Mouse (Mus musculus): ENCODE measurements at regions not wholly inside any gene's neighbourhood (a gene's known extent, or its start where the extent isn't known, plus 50 kb on each side); places are given as distances from the start of the nearest gene placed in this dataset.
"Not testable (repeated sequence)": the region's sequence is repeated elsewhere in the genome, so short reads cannot be mapped to it uniquely, and the experiment has no call there.

DNA sequence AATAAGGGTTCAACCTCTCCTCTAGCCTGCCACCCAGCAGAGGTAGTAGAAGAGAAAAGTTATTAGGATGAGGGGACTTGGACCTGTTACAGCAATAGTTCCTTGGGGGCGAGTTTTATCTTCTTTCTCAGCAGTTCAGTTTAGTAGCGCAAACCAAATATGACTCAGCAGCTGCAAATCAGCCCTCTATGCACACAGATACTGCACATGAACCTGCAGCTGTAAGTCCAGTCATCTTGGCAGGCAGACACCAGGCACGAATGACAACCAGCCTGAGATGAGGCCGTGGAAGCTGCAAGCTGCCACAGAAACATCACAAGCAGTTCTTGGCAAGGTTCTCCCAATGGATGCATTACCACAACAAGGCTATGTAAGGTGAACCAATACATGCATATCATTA is 327.0 kb upstream of the Akr1e1 start:
- no peak for DNase-seq

DNA sequence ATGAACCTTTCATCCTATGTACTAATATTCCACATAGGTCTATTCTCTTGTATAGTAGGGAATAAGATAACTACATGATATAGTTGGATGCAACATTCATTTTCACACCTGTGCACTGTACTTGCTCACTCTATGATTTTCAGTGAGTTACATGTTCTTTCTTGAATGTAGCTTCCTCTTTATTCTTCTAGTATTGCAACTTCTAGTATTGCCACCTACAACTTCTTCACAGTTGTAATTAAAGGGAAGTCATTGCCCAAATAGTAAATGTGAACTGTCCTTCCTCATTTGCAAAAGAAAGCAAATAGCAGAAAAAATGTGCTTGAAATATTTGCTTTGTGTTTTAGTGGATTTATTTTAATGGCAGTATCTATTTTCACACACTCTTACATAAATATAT is 330.9 kb upstream of the Akr1e1 start:
- DNase-seq = no peak

DNA sequence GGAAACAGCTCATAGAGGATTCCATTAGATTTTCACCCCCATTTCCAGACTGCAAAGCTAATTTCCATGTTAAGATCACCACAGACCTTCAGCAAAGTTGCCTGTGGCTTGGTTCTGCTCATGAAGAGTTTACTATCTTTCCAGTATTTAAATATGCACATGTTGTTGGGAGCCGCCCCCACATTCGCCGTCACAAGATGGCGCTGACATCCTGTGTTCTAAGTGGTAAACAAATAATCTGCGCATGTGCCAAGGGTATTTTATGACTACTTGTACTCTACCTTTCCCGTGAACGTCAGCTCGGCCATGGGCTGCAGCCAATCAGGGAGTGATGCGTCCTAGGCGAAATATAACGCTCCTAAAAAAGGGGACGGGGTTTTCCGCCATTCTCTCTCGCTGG is 333.5 kb upstream of the Akr1e1 start:
- DNase-seq = peak; percentile 60

DNA sequence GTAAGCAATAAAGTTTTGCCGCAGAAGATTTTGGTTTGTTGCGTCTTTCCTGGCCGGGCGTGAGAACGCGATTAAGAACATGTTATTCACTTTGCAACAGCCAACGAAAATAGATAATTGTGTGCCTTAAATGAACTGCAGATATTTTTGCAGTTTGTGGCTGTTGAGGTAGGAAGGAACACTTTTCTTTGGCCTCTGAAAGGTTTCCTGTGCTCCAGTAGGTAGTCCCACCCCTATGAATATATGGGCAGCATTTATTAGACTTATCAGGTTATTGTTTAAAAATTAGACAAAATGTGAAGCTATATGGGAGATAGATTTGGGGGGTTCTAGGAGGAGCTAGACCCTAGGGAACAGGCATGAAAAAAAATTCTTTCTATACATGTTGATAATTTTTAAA is 334.1 kb upstream of the Akr1e1 start:
- DNase-seq = no peak

DNA sequence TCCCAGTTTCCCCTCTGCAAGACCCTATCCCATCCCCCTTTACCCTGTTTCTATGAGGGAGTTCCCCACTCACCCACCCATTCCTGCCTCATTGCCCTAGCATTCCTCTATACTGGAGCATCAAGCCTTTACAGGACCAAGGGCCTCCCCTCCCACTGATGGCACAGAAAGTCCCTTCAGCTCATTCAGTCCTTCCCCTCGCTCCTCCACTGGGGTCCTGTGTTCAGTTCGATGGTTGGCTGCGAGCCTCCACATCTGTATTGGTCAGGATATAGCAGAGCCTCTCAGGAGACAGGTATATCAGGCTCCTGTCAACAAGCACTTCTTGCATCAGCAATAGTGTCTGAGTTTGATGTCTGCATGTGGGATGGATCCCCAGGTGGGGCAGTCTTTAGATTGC is 346.4 kb upstream of the Akr1e1 start:
- DNase-seq = no peak

DNA sequence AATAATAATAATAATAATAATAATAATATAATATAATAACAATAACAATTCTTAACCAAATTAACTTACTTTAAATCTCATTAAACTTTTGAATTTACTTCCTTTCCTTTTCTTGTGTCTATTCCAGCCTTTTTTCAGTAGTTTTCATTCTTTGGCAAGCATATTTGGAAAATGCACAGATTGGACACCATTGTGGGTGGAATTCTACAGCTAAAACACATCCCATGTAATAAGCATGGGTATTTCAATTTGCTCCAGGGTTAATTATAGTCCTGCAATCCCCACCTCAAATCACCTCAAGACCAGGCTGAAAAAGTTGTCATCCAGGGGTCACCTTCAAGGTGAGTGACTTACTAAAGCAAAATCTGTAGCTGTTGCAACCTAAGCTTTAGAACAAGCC is 355.9 kb upstream of the Akr1e1 start:
- no peak for DNase-seq

DNA sequence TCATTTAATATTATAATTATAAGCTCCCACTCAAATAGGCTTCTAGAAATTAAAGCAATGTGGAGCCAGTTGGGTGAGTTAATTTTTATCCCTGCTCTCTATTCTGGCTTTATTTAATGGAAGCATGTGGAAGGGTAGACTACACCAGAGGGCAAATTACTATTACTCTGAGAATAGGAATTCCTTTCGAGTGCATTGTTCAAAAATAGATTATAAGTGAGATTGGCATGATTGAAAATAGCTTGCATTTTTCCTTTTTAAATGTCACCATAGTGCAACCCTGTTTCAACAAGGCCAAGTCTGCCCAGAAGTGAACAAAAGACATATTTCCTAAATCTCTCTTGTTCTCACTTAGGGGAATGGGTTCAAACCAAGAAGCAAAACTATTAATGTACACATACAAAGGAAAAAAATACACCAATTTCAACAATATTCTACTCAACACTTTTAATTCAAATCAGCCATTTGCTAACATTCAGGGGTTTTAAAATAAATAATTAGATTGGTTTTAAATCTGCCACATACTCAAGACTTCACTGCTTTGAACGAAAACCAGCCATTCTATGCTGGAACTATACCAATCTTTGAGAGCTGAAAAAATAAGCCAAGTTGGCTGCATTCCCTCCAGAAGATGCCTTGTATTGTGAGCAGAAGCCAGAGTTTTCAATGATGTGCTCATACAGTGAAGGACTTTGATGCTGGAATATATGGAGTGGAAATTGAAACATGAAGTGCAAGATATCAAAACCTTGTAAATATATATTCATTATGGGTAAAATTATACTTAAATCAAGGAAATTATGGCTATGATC is 361.3 kb upstream of the Akr1e1 start:
- no peak for DNase-seq

DNA sequence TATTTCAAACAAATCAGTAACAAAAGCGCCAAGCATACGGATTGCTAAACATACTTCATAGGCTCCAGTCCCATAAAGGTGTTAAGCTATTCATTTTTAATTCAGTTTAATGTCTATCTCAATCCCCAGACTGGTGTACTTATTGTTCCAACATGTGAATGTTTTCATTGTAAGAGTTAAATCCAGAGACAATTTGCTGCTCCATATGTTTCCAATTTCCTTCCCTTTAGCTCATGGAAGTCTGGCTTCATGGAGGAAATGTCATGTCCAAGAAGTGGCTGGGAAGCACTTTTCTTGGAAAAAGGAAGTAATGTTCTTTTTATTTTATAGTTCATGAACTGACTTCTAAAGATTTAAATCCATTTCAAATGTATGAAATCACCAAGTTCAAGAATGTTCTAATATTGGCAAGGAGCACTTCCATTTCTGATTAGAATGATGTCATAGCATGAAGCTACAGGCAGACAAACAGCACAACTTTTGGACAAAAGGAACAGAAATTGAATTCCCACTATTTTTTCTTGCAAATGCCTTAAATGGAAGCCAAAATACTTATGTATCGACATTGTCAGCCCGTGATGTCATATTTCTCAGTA is 362.6 kb upstream of the Akr1e1 start:
- DNase-seq = no peak

DNA sequence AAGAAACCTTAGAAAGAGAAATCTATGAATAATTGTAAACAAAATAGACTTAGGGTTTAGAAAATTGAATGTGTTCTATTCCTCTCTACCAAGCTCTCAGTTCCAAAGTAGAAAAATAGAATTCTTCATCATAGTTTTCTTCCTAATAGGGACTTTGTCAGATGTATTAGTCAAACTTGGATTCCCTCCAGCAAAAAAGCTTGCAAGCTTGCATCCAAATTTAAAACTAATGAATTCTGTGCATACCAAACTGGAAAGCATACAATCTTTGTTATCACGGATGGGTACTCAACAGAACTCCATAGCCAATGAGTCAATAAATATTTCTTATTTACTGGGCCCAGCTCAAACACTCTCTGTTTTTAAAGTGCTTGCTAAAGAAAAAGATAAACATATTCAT is 383.9 kb upstream of the Akr1e1 start:
- DNase-seq = no peak

DNA sequence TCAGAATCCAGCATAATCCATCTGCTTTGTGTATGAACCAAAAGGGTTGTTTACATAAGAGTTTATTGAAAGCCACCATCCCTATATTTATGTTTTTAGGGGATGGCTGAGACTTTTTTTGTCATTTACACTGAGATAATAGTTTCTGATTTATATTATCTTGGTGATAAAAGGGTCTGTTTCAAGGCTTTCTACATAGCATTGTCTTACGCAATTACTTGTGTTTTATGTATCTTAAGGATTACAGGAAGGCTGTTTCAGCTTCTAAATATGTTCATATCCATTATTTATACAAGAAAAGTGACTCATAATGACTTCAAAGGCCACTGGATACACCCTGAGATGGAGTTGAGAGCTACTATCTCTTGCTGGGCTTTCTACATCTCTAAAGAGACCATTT is 399.3 kb upstream of the Akr1e1 start:
- DNase-seq = no peak

DNA sequence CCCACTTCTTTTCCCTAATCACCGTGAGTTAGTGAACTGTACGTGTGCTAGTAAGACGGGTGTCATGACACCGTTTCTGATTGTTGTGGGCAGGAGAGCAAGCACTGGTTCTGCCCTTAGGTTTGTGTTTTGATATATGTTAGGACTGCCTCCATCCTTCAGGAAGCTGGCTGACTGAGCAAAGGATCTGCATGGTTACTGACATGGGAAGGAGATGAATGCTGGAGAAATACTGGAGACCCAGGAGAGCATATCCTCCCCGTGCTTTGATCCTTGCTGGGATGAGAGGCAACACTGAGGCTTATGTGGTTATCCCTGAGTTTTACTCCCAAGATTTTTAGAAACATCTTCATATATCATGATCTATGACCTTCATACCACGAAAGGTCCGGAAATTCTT is 413.5 kb upstream of the Akr1e1 start:
- no peak for DNase-seq

DNA sequence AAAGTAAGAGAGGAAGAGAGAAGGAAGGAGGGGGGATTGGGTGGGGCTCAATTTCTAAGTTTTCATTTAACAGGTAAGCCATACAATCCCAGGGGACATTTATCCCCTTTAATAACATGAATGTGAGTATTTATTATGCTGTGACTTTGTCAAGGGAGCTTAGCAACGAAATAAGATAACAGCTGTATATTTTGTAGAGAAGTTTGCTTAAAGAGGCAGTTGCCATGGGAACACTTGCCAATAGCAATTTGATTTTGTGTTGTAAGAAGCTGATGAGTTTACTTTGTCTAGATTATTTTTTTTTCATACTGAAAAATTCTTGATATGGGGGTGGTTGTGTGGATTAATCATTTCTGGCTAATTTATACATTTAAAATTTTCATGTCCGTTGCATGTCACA is 450.9 kb upstream of the Akr1e1 start:
- no peak for DNase-seq

DNA sequence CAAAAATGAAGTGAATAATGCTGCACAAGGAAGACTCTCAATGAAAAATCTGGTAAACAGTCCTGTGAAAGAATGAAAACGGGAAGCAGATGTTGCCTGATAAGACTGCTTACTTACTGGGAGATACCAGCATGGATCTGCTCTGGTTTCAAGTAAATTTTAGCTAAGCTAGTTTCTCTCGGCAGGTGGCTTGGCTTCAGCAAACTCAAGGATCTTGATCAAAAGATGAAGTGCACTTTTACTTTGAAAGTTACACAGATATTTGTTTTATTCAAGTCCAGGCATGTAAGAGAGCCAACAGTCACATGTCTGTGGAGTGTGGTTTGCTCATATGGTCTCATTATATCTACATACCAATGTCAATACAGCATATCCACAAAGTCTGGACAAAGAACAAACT is 451.5 kb upstream of the Akr1e1 start:
- DNase-seq = no peak

DNA sequence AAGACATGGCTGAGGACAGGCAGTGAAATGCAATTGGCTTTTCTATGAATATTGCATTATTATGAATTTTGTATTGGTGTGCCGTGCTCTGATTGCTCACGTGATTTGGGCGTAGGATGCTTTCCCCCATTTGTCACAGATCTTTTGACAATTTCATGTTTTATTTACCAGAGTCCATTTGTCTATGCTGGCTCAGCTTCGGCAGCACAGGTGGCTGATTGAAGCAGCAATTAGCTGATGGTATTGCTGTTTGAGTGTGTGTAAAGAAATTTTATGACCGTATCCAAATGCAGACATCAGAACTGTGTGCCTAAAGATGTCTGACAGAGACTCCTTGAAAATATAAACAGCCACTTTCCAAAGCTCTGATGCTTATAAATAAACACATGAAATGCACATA is 498.5 kb upstream of the Akr1e1 start:
- DNase-seq = no peak

DNA sequence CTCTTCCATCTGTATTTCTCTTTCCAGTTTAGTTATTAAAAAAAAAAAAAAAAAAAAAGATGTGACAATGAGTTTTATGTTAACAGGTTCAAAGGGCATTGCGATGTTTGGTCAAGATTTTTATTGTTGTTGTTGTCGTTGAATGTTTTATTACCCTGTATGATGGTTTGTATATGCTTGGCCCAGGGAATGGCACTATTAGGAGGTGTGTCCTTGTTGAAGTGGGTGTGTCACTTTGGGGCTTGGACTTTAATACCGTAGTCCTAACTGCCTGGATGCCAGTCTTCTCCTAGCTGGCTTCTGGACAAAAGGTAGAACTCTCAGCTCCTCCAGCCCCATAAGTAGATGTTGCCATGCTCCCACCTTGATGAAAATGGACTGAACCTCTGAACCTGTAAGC is 545.9 kb upstream of the Akr1e1 start:
- no peak for DNase-seq

DNA sequence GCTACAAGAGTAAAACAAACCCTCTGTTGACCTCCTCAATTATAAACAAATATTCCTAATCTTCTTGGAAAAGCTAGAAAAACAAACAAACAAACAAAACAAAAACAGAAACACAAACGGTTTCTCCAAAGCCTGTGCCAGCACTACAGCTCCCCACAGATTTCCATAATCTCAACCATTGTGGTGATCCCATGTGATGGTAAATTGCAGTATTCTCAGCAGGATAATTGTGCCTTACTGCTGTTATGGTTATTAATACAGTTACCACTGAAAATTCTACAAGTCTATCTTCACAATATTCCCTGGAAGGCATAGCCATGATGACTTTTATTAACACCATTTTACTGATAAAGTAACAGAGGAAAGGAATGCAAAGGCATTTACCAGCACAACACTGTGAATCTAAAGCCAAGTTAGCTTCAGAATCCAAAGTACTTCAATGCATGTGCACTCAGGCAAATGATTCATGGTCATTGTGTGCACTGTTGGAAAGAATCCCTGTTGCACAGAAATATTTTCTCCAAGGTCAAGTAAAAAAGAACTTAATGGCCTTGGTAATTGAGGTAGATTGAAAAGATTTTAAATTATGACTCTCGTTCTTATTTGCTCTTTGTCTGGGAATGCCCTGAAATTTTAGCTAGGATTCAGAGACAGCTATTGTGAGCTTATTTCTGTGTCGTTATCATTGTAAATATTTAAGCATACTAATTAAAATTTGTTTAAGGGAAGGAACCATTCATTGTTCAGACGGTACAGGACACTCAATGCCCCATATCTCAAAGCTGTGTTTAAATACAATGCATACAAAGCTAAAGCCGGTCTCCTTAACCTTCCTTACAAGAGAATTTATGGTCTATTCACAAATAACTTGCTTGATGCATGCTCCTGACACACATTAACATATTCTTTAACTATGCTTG is 551.1 kb upstream of the Akr1e1 start:
- DNase-seq = no peak

DNA sequence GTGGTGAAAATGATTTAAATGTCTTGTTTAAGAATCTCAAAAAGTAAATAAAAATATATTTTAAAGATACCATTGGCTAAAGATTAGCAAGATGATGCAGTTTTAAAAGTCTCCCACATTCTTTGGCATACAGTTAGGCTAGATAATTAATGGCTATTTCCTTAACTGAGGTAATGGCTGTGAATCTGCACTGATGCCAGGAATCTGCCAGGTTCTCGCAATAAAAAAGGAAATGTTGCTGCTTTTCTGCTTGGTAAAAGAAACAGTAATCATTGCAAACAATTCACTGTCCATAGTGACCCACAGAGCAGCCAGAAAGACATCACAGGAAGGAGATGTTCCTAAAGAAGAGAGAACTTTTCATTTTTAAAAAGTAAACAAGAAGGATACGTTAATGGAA is 557.7 kb upstream of the Akr1e1 start:
- no peak for DNase-seq

DNA sequence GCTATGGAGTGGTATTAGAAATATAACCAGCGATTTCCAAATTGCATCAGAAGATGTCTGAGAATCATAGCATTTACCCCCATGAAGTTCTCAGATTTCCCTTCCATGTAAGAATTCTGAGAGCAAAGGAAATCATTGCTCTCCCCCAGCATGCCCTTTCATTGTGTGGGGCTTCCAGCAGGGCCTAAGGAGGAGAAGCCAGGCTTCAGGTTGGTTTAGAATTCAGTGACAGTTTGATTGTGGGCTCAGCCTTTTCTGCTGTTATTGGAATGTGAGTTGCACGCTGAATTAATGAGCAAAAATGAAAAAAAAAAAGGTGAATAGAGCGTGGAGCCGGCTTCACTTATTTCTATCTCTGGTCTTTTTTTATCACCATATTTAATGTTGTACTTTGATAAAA is 570.0 kb upstream of the Akr1e1 start:
- DNase-seq = no peak

DNA sequence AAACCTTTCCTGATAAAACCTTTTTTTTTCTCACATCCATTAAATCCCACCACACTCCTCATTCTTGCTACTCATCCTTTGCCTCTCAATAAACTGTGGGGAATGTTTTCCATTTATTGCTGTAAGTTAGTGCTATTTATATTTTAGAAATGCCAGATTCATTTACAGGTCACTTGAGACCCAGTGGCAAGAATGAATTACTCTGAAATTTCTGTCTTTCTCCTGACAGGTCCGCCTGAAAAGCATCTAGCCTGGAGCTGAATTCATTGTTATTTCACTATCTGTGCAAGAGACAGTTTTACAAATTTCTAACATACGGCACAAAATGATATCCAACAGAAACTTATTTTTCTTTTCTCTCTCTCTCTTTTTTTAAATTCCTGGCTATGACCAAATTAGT is 570.6 kb upstream of the Akr1e1 start:
- no peak for DNase-seq

DNA sequence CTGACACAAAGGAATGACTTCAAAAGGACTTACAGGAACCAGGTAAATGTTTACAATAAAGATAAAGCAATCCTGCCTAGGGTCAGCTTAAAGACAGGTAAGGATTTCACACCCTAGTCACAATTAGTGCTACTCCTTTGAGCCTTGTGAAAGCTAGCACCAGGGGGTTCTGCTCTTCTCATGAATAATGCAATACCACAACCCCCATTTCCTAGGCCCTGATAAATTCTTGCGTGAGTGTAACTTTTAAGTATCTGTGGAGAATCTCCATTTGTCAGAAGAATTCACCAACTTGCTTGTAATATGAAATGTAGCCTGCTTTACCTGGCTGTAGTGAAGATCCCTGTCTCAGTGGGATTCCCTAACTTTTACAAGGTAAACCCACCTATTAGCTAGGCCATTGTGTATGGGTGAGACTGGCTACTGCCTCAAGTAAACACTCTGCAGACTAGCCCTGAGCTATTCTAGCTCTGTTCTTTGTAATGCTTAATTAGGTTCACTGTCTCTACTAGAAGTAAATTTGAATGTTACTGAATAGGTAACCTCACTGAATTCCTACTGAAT is 576.3 kb upstream of the Akr1e1 start:
- not testable (repeated sequence) for DNase-seq

DNA sequence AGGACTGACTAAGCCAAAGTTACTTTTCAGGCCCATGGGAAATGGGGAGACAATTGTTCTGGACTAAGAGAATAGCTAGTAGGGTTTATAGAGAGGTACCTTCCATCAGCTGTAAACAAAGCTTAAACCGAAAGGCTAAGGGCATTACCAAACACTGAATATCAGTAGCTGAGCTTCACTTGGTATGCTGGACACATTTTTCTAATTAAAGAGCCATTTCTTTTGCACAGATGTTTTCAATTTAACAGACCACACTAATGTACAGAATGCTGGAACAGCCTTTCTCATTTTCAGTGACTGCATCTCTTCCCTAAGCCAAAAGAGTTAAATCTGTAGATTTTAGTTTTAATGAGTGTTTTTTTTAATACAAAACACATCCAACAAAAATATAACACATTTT is 593.8 kb upstream of the Akr1e1 start:
- no peak for DNase-seq

DNA sequence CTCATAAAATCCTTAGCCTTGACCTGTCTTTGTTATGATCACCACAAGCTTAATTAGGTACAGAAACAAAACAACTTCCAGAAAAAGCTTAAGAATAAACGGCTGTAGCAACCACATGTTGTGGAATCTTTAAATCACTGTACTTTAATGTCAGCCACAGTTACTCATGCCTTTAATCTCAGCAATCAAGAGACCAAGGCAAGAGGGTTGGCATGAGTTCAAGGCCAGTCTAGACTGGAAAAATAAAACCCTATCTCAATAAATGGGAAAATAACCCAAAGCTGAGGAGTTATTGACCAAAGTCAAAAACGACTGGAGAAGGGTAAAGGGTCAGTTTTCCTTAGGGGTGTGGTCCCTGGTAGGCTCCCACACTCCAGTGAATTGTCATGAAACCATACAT is 595.2 kb upstream of the Akr1e1 start:
- no peak for DNase-seq

DNA sequence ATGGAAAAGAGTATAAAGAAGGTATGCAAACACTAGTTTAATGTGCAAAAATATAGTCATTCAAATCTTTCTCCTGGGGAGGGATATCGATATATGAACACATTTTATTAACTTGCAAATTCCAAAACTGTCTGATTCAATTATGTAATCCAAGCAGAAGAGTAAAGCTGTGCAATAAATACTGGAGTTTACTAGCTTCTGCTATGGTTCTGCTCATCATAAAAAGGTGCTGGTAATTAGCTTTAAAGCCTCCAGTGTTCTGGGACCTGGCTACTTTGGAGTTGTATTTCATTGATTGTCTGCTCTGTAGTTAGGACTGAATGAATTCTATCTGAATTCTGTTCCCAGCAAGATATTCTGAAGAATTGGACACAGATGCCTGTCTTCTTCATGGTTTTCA is 602.7 kb upstream of the Akr1e1 start:
- no peak for DNase-seq

DNA sequence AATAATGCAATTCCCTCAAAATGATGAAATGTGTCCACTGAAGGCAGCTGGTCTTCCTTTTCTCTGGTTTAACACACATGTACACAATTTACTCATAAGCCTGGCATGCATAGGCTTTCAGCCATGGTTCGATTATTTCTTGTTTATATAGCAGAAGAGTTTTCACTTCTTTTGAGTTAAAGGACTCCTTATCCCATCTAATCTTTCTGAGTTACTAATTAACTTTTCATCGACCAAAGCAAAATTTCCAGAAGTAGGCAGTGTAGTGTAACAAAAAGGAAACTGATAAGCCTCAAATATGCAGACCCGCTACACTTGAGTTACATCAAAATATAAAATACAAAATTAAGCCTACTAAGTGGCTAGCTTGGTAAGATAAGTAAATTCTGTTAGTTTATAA is 620.5 kb upstream of the Akr1e1 start:
- no peak for DNase-seq
